Mouse (Mus musculus) lung, embryonic 15.5 days (tissue): Measurements from ENCODE around the gene D430041D05Rik. TPM values are rescaled to one million over a fixed set of nuclear protein-coding genes. Genes with fewer than 3 reads are reported as not detected.

ENCODE experiments used
- ATAC-seq: fragments of 200-750 bp; cut with Nextera tagmentation; 2 replicates; pipeline ENCODE4 v1.8.0; 2017; ENCODE audit warnings: moderate number of reproducible peaks, borderline replicate concordance; ENCODE audit not compliant: low FRiP score, low TSS enrichment; ENCODE audit errors: extremely low read depth
- H3K27ac ChIP-seq: fragments of 300-500 bp; sonication (generic); 2 replicates; pipeline ENCODE4 v1.5.1; 2015; ENCODE audit warnings: moderate library complexity, mild to moderate bottlenecking, inconsistent platforms
- H3K27me3 ChIP-seq: fragments of 300-500 bp; sonication (generic); 2 replicates; pipeline ENCODE4 v1.6.1; 2015; ENCODE audit warnings: inconsistent platforms
- H3K36me3 ChIP-seq: fragments of 300-500 bp; sonication (generic); 2 replicates; pipeline ENCODE4 v1.6.1; 2015; ENCODE audit warnings: inconsistent platforms
- H3K4me1 ChIP-seq: fragments of 300-500 bp; sonication (generic); 2 replicates; pipeline ENCODE4 v1.6.1; 2015; ENCODE audit warnings: inconsistent platforms
- H3K4me2 ChIP-seq: fragments of 300-500 bp; sonication (generic); 2 replicates; pipeline ENCODE4 v1.6.1; 2015; ENCODE audit warnings: inconsistent platforms, mild to moderate bottlenecking, moderate library complexity
- H3K4me3 ChIP-seq: fragments of 300-500 bp; sonication (generic); 2 replicates; pipeline ENCODE4 v1.5.1; 2015; ENCODE audit warnings: mild to moderate bottlenecking, inconsistent platforms
- H3K9ac ChIP-seq: fragments of 300-500 bp; sonication (generic); 2 replicates; pipeline ENCODE4 v1.6.1; 2015; ENCODE audit warnings: inconsistent platforms
- H3K9me3 ChIP-seq: fragments of 300-500 bp; sonication (generic); 2 replicates; pipeline ENCODE4 v1.6.1; 2016; ENCODE audit warnings: inconsistent platforms
- WGBS: fragments of 180-500 bp; shearing (Covaris S2); methylation state at CpG from one replicate; pipeline ENCODE4 v1.1.7; 2015; 5-methylcytosine and 5-hydroxymethylcytosine counted together
- polyA plus RNA-seq: library from polyadenylated mRNA; unstranded; fragments of >200 nt; fragmentation: Nextera tagmentation; extraction: Ambion mirVana; gene quantifications from 2 replicates; pipeline ENCODE4 v1.2.1, GENCODE M21; 2015

The D430041D05Rik gene
- polyA plus RNA-seq, 1 experiment from 2014 or later = 1.3 TPM

DNA sequence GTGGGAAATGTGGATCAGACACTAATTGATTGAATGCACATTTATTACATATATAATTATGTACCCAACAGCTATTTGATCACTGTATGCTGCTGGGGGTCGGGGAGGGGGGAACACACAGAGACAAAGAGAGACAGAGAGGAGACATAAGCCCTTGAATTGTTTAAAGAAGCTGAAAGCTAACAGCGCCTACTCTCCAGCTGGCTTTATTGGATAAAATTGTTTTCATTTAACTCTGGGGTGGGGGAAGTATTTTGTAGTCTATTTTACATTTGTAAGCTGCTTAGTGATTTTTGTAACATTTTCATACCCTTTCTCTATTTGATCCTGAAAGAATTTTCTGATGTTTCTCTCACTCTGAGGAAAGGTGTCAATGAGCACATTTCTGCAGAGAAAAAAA is 201.4 kb downstream of the D430041D05Rik start:
- H3K4me1 ChIP-seq = no peaks in the 10 kb centered on the region
- no peaks in the 10 kb centered on the region; the same call in 1 of the 2 replicates for H3K27me3 ChIP-seq
- ATAC-seq = no peak
- no peaks in the 10 kb centered on the region for H3K9me3 ChIP-seq
- H3K4me3 ChIP-seq = no peak overlapping the region
- H3K4me2 ChIP-seq = no peak overlapping the region
- WGBS = 38% methylated on average over 2 of the region's 2 CpGs
- H3K9ac ChIP-seq = no peak overlapping the region
- no peak overlapping the region for H3K27ac ChIP-seq
- H3K36me3 ChIP-seq = no peaks in the 10 kb centered on the region

DNA sequence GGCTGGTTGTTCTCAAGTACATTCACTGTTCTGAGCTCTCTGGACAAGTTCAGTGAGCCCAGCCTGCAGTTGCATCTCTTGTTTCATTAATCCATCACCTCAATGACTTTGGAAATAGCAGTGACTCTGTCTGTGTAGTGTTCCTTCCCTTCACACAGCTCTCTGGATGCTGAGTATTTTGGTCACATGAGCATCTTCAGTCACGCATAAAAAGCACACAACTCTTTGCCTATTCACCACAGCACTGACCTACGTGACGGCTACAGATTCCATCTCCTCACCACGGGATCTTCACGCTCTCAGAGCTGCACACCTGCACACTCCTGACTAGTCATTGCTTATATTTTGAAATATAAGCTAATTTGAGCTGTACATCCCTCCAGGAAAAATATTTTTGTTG is 202.4 kb downstream of the D430041D05Rik start:
- ATAC-seq = no peak
- Histone ChIP-seq H3K9ac (no peak overlapping the region), H3K27me3 (no peaks in the 10 kb centered on the region; the same call in 1 of the 2 replicates), H3K4me3 (no peak overlapping the region), H3K27ac (no peak overlapping the region), H3K4me1 (no peaks in the 10 kb centered on the region), H3K36me3 (no peaks in the 10 kb centered on the region), H3K4me2 (no peak overlapping the region; the same call in 1 of the 2 replicates), H3K9me3 (no peaks in the 10 kb centered on the region)
- 68% methylated on average over 5 of the region's 5 CpGs for WGBS

DNA sequence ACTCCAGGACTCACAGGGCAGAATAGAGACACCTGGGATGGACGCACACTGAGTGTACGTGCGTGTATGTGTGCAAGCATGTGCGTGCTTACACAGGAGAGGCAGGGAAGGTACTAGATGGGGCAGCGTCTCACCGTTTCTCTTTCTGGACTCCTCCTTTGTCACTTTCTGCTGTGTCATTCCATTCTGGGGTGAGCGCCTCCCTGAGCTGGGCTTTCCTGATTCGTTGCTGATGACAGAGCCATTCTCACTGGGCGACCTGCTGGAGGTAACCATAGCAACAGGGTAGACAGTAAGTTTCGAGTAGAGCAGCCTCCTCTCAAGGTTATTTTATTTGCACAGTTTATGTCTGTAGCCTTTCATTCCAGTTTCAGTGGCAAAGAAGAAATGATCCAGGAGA is 202.9 kb downstream of the D430041D05Rik start:
- no peaks in the 10 kb centered on the region for H3K4me1 ChIP-seq
- H3K36me3 ChIP-seq = no peaks in the 10 kb centered on the region
- no peak overlapping the region for H3K27ac ChIP-seq
- no peaks in the 10 kb centered on the region; the same call in 1 of the 2 replicates for H3K27me3 ChIP-seq
- 30% methylated on average over 10 of the region's 10 CpGs for WGBS
- no peak overlapping the region for H3K4me3 ChIP-seq
- no peaks in the 10 kb centered on the region for H3K9me3 ChIP-seq
- no peak overlapping the region; the same call in 1 of the 2 replicates for H3K4me2 ChIP-seq
- no peak overlapping the region for H3K9ac ChIP-seq
- no peak for ATAC-seq

DNA sequence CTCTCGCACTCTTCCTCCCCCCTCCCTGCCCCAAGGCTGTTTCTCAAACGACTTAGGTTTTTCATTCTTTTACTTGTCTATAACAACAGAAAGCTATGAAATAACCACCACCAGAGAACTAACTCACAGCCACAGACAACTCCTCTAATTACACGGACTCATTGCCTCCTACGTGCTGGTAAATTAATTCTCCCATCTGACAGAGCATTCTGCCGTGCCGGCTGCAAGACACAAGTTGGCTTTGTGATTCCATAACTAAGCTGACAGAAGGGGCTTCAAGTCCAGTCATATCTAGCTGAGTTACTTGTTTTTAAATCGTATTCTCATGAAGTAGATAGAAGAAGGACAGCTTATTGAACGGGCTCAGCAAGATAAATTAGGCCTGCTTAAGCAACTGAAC is 205.2 kb downstream of the D430041D05Rik start:
- no peak overlapping the region for H3K9ac ChIP-seq
- no peaks in the 10 kb centered on the region for H3K4me1 ChIP-seq
- H3K9me3 ChIP-seq = no peaks in the 10 kb centered on the region
- H3K4me2 ChIP-seq = no peak overlapping the region
- no peaks in the 10 kb centered on the region for H3K36me3 ChIP-seq
- no peak overlapping the region for H3K4me3 ChIP-seq
- H3K27ac ChIP-seq = no peak overlapping the region
- WGBS = 56% methylated on average over 8 of the region's 8 CpGs
- ATAC-seq = no peak
- H3K27me3 ChIP-seq = no peaks in the 10 kb centered on the region

DNA sequence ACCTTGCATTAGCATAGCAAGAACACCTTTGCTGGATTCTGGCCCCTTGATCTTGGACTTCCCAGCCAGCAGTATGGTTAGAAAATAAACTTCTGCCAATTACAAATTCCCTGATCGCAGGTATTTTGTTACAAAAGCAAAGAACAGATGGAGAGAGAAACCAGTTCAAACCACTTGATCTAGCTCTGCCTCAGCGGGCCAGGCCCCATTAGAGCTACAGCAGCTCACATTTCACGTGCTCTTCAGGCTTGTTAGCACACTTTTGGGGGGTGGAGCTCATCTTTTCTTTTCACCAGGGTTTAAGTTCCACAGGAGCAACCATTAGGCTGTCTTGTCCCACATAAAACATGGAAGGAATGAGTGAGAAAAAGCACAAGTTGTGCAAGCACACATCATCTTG is 210.6 kb downstream of the D430041D05Rik start:
- no peak overlapping the region for H3K9ac ChIP-seq
- ATAC-seq = no peak
- 36% methylated on average over 3 of the region's 3 CpGs for WGBS
- H3K4me1 ChIP-seq = no peaks in the 10 kb centered on the region
- no peak overlapping the region for H3K27ac ChIP-seq
- H3K9me3 ChIP-seq = no peaks in the 10 kb centered on the region
- no peaks in the 10 kb centered on the region for H3K27me3 ChIP-seq
- H3K4me2 ChIP-seq = no peak overlapping the region
- H3K36me3 ChIP-seq = no peaks in the 10 kb centered on the region
- H3K4me3 ChIP-seq = no peak overlapping the region

DNA sequence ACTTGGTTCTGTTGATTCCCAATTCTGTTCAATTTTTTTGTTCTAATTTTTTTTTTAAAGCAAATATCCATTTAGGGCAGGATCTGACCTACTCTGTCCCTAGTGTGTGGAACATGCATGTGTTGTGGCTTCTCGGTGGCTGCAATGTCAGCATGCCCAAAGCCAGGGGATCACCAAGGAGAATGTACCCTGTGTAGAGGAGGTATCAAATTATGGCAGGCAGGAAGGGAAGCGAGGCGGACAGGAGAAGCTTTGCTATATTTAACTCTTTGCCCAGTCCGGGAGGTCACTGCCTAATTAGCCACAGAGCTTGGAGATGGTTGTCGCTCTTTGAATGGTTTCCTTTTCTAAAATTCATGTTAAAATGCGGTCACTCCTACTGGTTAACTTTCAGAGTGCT is 212.6 kb downstream of the D430041D05Rik start:
- Histone ChIP-seq H3K9ac (no peak overlapping the region), H3K27ac (no peak overlapping the region), H3K36me3 (no peaks in the 10 kb centered on the region), H3K9me3 (no peaks in the 10 kb centered on the region), H3K4me3 (no peak overlapping the region), H3K27me3 (no peaks in the 10 kb centered on the region), H3K4me1 (no peaks in the 10 kb centered on the region), H3K4me2 (no peak overlapping the region)
- 85% methylated on average over 6 of the region's 6 CpGs for WGBS
- ATAC-seq = no peak

DNA sequence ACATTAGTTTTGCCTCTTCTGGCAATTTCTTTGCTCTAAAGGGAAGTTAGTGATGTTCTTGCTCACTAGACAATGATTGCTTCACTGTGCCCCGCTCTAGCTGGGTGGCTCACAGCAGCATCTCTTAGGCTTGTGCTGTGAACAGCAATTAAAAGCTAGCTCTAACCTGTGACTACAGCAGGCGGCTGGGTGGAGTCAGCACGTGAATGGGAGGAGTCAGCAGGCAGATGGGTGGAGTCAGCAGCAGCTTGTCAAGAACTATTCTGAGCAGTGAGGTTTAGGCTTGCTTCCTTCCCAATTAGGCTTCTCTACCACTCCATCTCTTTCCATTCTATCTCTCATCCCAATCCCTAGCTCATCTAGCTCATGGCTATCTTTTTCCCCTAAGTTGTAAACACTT is 213.5 kb downstream of the D430041D05Rik start:
- H3K9me3 ChIP-seq = no peaks in the 10 kb centered on the region
- WGBS = 44% methylated on average over 3 of the region's 3 CpGs

DNA sequence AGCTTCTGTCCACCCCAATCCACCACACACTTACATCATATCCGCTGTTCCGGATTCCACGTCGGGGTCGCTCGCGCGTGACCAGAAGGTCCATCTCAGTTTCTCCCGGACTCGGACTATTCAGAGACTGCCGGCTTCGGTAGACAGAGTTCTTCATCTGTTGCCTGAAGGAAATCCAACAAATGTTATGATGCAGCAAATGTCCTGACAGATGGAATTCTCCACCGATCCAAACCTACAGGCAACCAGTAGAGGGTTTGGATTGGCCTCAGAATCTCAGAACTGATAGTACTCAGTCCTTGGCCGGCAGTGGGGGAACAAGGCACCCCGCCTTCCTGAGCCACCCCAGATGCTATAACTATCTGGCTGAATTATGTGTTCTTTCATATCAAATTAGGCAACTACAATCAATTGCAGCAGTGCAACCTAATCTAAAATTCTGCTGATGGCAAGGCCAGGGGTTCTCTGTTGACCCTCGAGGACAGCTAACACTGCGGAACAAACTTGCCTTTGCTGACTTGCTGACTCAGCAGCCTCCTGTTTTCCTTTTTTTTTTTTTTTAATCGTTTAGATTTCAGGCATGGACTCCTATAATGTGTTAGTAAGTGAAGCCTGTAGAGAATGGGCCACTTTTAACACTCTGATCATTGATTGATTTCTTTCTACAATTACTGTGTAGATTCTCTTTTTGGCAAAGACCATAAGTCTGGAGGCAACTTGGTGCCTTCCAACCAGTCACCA is 218.2 kb downstream of the D430041D05Rik start:
- Histone ChIP-seq H3K9me3 (no peaks in the 10 kb centered on the region), H3K4me2 (no peak overlapping the region), H3K4me3 (no peak overlapping the region), H3K36me3 (no peaks in the 10 kb centered on the region), H3K27ac (no peak overlapping the region), H3K27me3 (no peaks in the 10 kb centered on the region), H3K9ac (no peak overlapping the region), H3K4me1 (no peaks in the 10 kb centered on the region)
- no peak for ATAC-seq
- WGBS = 86% methylated on average over 18 of the region's 18 CpGs

More for the DNA sequence above, 213.5 kb downstream of the D430041D05Rik start:
- H3K27ac ChIP-seq = no peak overlapping the region
- no peaks in the 10 kb centered on the region for H3K36me3 ChIP-seq
- H3K4me2 ChIP-seq = no peak overlapping the region
- H3K4me3 ChIP-seq = no peak overlapping the region
- no peaks in the 10 kb centered on the region for H3K4me1 ChIP-seq
- no peaks in the 10 kb centered on the region for H3K27me3 ChIP-seq
- no peak overlapping the region for H3K9ac ChIP-seq
- ATAC-seq = no peak

DNA sequence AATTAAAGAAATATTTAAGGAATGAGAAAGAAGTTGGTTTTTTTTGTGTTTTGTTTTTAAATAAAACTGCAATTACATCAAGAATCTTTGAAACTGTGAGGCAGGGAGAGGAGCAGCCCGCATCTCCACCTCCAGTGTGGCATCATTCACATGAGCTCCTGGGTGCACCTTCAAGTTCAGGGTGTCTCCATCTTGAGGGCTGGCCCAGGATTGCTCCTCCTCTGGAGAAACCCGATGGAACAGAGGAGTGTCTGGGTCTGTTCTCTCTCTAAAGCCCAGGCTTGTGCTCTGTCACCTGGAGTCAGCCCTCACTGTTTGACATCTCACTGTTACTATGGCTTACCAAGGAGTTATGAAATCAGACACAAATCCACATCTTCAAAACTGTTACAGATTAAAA is 219.1 kb downstream of the D430041D05Rik start:
- WGBS = 54% methylated on average over 2 of the region's 2 CpGs
- Histone ChIP-seq H3K4me3 (no peak overlapping the region), H3K36me3 (no peaks in the 10 kb centered on the region), H3K27ac (no peak overlapping the region), H3K4me2 (no peak overlapping the region), H3K9ac (no peak overlapping the region), H3K27me3 (no peaks in the 10 kb centered on the region), H3K9me3 (no peaks in the 10 kb centered on the region), H3K4me1 (no peaks in the 10 kb centered on the region)
- no peak for ATAC-seq

DNA sequence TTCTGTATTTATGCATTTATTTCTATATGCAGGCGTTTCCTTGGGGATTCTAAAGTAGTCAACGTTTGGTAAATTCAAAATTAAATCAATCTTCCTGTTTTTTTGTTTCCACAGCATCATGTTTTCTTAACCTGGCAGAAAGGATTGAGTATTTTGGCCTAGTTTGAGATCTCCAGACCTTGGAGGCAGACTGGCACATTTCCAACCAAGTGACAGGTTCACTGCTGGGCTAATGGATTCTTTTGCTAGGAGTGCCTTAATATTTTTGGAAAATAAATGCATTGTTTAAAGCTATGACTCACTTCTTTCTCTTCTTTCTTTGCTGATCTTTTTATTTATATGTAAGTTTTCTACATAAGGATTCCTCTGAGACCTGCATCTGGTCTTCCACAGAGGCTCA is 222.0 kb downstream of the D430041D05Rik start:
- no peak overlapping the region for H3K27ac ChIP-seq
- no peaks in the 10 kb centered on the region for H3K4me1 ChIP-seq
- no peak overlapping the region for H3K9ac ChIP-seq
- H3K27me3 ChIP-seq = no peaks in the 10 kb centered on the region
- no peaks in the 10 kb centered on the region for H3K9me3 ChIP-seq
- WGBS = 68% methylated on average over 2 of the region's 2 CpGs
- ATAC-seq = no peak
- no peak overlapping the region for H3K4me2 ChIP-seq
- H3K36me3 ChIP-seq = no peaks in the 10 kb centered on the region
- H3K4me3 ChIP-seq = no peak overlapping the region

DNA sequence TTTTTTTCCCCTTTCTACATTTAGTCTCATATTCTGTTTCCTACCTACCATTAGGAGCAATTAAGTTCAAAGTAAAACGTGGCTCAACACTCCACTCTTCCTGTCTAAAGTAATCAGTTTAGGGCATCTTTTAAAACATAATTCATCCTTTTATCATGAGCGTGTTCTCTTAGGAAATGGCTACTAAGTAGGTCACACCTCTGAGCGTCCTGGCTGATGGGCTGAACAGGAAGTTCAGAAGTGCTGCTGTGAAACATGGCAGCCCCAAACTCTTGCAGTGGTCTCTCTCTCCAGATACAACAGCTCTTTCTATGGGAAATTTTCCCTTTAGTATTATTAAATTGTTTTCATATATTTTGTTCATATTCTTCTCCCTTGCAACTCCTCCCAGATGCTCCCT is 223.7 kb downstream of the D430041D05Rik start:
- 26% methylated on average over 3 of the region's 3 CpGs for WGBS

DNA sequence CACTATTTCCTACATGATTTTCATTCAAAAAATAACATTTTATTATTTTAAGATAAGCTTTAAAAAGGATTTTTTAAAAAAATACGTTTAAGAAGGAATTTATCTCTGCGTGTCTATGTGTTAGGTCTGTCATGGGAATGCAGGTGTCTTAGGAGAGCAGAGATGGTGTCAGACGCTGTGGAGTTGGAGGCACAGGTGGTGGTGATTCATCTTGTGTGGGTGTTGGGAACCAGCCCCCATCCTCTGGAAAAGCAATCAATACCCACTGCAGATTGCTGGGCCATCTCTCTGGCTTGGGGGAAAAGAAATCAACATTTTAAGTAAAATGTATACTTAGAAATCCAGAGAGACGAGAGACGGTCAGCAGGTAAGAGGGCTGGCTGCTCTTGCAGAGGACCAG is 225.2 kb downstream of the D430041D05Rik start:
- H3K36me3 ChIP-seq = no peaks in the 10 kb centered on the region
- H3K9ac ChIP-seq = no peak overlapping the region
- WGBS = 76% methylated on average over 5 of the region's 5 CpGs
- H3K9me3 ChIP-seq = no peaks in the 10 kb centered on the region
- no peak overlapping the region for H3K4me2 ChIP-seq
- H3K4me3 ChIP-seq = no peak overlapping the region
- no peaks in the 10 kb centered on the region for H3K4me1 ChIP-seq
- ATAC-seq = no peak
- H3K27me3 ChIP-seq = no peaks in the 10 kb centered on the region
- no peak overlapping the region for H3K27ac ChIP-seq

More for the DNA sequence above, 223.7 kb downstream of the D430041D05Rik start:
- Histone ChIP-seq H3K36me3 (no peaks in the 10 kb centered on the region), H3K9me3 (no peaks in the 10 kb centered on the region), H3K4me2 (no peak overlapping the region), H3K4me1 (no peaks in the 10 kb centered on the region), H3K27ac (no peak overlapping the region), H3K4me3 (no peak overlapping the region), H3K9ac (no peak overlapping the region), H3K27me3 (no peaks in the 10 kb centered on the region)
- no peak for ATAC-seq
